Mouse (Mus musculus) hindbrain, embryonic 15.5 days (tissue): ENCODE measurements at regions not wholly inside any gene's neighbourhood (a gene's known extent, or its start where the extent isn't known, plus 50 kb on each side); places are given as distances from the start of the nearest gene placed in this dataset.

Experiments used
- ATAC-seq: fragments of 200-750 bp; cut with Nextera tagmentation; 2 replicates; pipeline ENCODE4 v1.8.0; 2017; ENCODE audit warnings: low read depth, moderate number of reproducible peaks, moderate TSS enrichment; ENCODE audit not compliant: low FRiP score
- H3K27ac ChIP-seq: fragments of 300-500 bp; sonication (generic); replicated peaks from 2 replicates; pipeline ENCODE4 v1.5.1; 2015; ENCODE audit warnings: mild to moderate bottlenecking, inconsistent platforms
- H3K27me3 ChIP-seq: fragments of 300-500 bp; sonication (generic); 2 replicates; pipeline ENCODE4 v1.6.1; 2015; ENCODE audit warnings: control low read depth, inconsistent platforms
- H3K36me3 ChIP-seq: fragments of 300-500 bp; sonication (generic); 2 replicates; pipeline ENCODE4 v1.6.1; 2015; ENCODE audit warnings: control low read depth, inconsistent platforms
- H3K4me1 ChIP-seq: fragments of 300-500 bp; sonication (generic); replicated peaks from 2 replicates; pipeline ENCODE4 v1.6.1; 2015; ENCODE audit warnings: control low read depth, inconsistent platforms
- H3K4me2 ChIP-seq: fragments of 300-500 bp; sonication (generic); 2 replicates; pipeline ENCODE4 v1.6.1; 2015; ENCODE audit warnings: moderate library complexity, mild to moderate bottlenecking, inconsistent platforms
- H3K4me3 ChIP-seq: fragments of 300-500 bp; sonication (generic); 2 replicates; pipeline ENCODE4 v1.5.1; 2015; ENCODE audit warnings: mild to moderate bottlenecking, inconsistent platforms
- H3K9ac ChIP-seq: fragments of 300-500 bp; sonication (generic); 2 replicates; pipeline ENCODE4 v1.6.1; 2015; ENCODE audit warnings: inconsistent platforms
- H3K9me3 ChIP-seq: fragments of 300-500 bp; sonication (generic); 2 replicates; pipeline ENCODE4 v1.6.1; 2016; ENCODE audit warnings: control low read depth, inconsistent platforms
- WGBS: fragments of 180-500 bp; shearing (Covaris S2); methylation state at CpG from one replicate; pipeline ENCODE4 v1.1.7; 2015; 5-methylcytosine and 5-hydroxymethylcytosine counted together

GRCm38 (mm10) chr13:94669106-94669683 lies 119.5 kb upstream of the Tbca start:
- Histone ChIP-seq H3K27me3 (peaks cover 5% of the 10 kb centered on the region; the same call in 1 of the 2 replicates), H3K9me3 (no peaks in the 10 kb centered on the region), H3K9ac (no peak overlapping the region), H3K27ac (no peak overlapping the region), H3K36me3 (no peaks in the 10 kb centered on the region), H3K4me3 (no peak overlapping the region), H3K4me2 (no peak overlapping the region), H3K4me1 (no peaks in the 10 kb centered on the region)
- WGBS, result 69% methylated on average over 9 of the region's 9 CpGs
- no peak for ATAC-seq

GRCm38 (mm10) chr13:94670266-94670665 lies 118.4 kb upstream of the Tbca start:
- WGBS, result 89% methylated on average over 11 of the region's 11 CpGs
- H3K27ac ChIP-seq, result no peak overlapping the region
- H3K9ac ChIP-seq, result no peak overlapping the region
- H3K4me1 ChIP-seq, result no peaks in the 10 kb centered on the region
- no peak for ATAC-seq
- H3K4me2 ChIP-seq, result no peak overlapping the region
- H3K9me3 ChIP-seq, result no peaks in the 10 kb centered on the region
- H3K36me3 ChIP-seq, result no peaks in the 10 kb centered on the region
- H3K27me3 ChIP-seq, result peaks cover 5% of the 10 kb centered on the region; the same call in 1 of the 2 replicates
- no peak overlapping the region for H3K4me3 ChIP-seq

GRCm38 (mm10) chr13:94670961-94671360 lies 117.7 kb upstream of the Tbca start:
- no peak for ATAC-seq
- Histone ChIP-seq H3K4me3 (no peak overlapping the region), H3K36me3 (no peaks in the 10 kb centered on the region), H3K4me2 (no peak overlapping the region), H3K9ac (no peak overlapping the region), H3K4me1 (no peaks in the 10 kb centered on the region), H3K27me3 (peaks cover 5% of the 10 kb centered on the region; the same call in 1 of the 2 replicates), H3K9me3 (no peaks in the 10 kb centered on the region), H3K27ac (no peak overlapping the region)
- WGBS, result 90% methylated on average over 8 of the region's 8 CpGs

GRCm38 (mm10) chr13:94680492-94681168 lies 108.1 kb upstream of the Tbca start:
- Histone ChIP-seq H3K4me3 (no peak overlapping the region), H3K4me2 (no peak overlapping the region), H3K9me3 (no peaks in the 10 kb centered on the region), H3K36me3 (no peaks in the 10 kb centered on the region), H3K9ac (no peak overlapping the region), H3K4me1 (peaks cover 17% of the 10 kb centered on the region), H3K27ac (0 out of 2 replicates have a peak overlapping the region, but pooled peaks have one; percentile 15), H3K27me3 (peaks cover 8% of the 10 kb centered on the region)
- WGBS, result 17% methylated on average over 17 of the region's 17 CpGs
- no peak for ATAC-seq

GRCm38 (mm10) chr13:94681606-94682005 lies 107.1 kb upstream of the Tbca start:
- no peak overlapping the region for H3K27ac ChIP-seq
- no peak for ATAC-seq
- no peaks in the 10 kb centered on the region for H3K9me3 ChIP-seq
- no peak overlapping the region for H3K4me2 ChIP-seq
- peaks cover 21% of the 10 kb centered on the region for H3K4me1 ChIP-seq
- no peaks in the 10 kb centered on the region for H3K36me3 ChIP-seq
- peaks cover 8% of the 10 kb centered on the region for H3K27me3 ChIP-seq
- WGBS, result 87% methylated on average over 13 of the region's 13 CpGs
- H3K4me3 ChIP-seq, result no peak overlapping the region
- H3K9ac ChIP-seq, result no peak overlapping the region

GRCm38 (mm10) chr13:94685191-94685590 lies 103.5 kb upstream of the Tbca start:
- no peak overlapping the region for H3K4me3 ChIP-seq
- H3K36me3 ChIP-seq, result no peaks in the 10 kb centered on the region
- H3K27me3 ChIP-seq, result peaks cover 30% of the 10 kb centered on the region
- 21% methylated on average over 7 of the region's 7 CpGs for WGBS
- no peak overlapping the region for H3K4me2 ChIP-seq
- ATAC-seq, result 0 out of 2 replicates have a peak, but pooled peaks have one; percentile 45
- no peak overlapping the region for H3K9ac ChIP-seq
- no peaks in the 10 kb centered on the region for H3K9me3 ChIP-seq
- H3K4me1 ChIP-seq, result peaks cover 19% of the 10 kb centered on the region
- no peak overlapping the region for H3K27ac ChIP-seq

- H3K4me2 ChIP-seq, result no peak overlapping the region
- peaks cover 45% of the 10 kb centered on the region for H3K27me3 ChIP-seq
- H3K9ac ChIP-seq, result no peak overlapping the region
- H3K4me3 ChIP-seq, result no peak overlapping the region
- H3K27ac ChIP-seq, result no peak overlapping the region
- no peaks in the 10 kb centered on the region for H3K9me3 ChIP-seq
- no peaks in the 10 kb centered on the region for H3K36me3 ChIP-seq
- WGBS, result 69% methylated on average over 5 of the region's 5 CpGs
- ATAC-seq, result no peak
- H3K4me1 ChIP-seq, result peaks cover 8% of the 10 kb centered on the region
Measured at GRCm38 (mm10) chr13:94687295-94687694, 101.4 kb upstream of the Tbca start.

GRCm38 (mm10) chr13:94706641-94707053 lies 82.1 kb upstream of the Tbca start:
- Histone ChIP-seq H3K4me1 (peaks cover 27% of the 10 kb centered on the region), H3K36me3 (no peaks in the 10 kb centered on the region), H3K9me3 (no peaks in the 10 kb centered on the region), H3K4me3 (no peak overlapping the region), H3K9ac (no peak overlapping the region), H3K27ac (0 out of 2 replicates have a peak overlapping the region, but pooled peaks have one; percentile 9), H3K4me2 (no peak overlapping the region), H3K27me3 (peaks cover 68% of the 10 kb centered on the region)
- 2% methylated on average over 7 of the region's 7 CpGs for WGBS
- ATAC-seq, result no peak

- Histone ChIP-seq H3K4me1 (peaks cover 18% of the 10 kb centered on the region), H3K27ac (peak overlapping the region; percentile 11; the same call in 1 of the 2 replicates), H3K27me3 (peaks cover 73% of the 10 kb centered on the region), H3K9me3 (no peaks in the 10 kb centered on the region), H3K36me3 (no peaks in the 10 kb centered on the region), H3K9ac (no peak overlapping the region), H3K4me2 (no peak overlapping the region), H3K4me3 (no peak overlapping the region)
- WGBS, result 2% methylated on average over 28 of the region's 32 CpGs
- no peak for ATAC-seq
Measured at GRCm38 (mm10) chr13:94707371-94708280, 81.1 kb upstream of the Tbca start.

GRCm38 (mm10) chr13:94708786-94709185 lies 79.9 kb upstream of the Tbca start:
- no peak overlapping the region for H3K4me3 ChIP-seq
- WGBS, result 31% methylated on average over 5 of the region's 5 CpGs
- H3K4me2 ChIP-seq, result no peak overlapping the region
- no peak for ATAC-seq
- no peaks in the 10 kb centered on the region for H3K9me3 ChIP-seq
- no peak overlapping the region for H3K9ac ChIP-seq
- no peak overlapping the region for H3K27ac ChIP-seq
- peaks cover 12% of the 10 kb centered on the region for H3K4me1 ChIP-seq
- H3K36me3 ChIP-seq, result no peaks in the 10 kb centered on the region
- H3K27me3 ChIP-seq, result peaks cover 74% of the 10 kb centered on the region

- Histone ChIP-seq H3K27ac (0 out of 2 replicates have a peak overlapping the region, but pooled peaks have one; percentile 3), H3K9ac (no peak overlapping the region)
- WGBS, result under 1% methylated on average over 50 of the region's 50 CpGs
Measured at GRCm38 (mm10) chr13:94709691-94710573, 78.8 kb upstream of the Tbca start.

More at GRCm38 (mm10) chr13:94709691-94710573, 78.8 kb upstream of the Tbca start:
- Histone ChIP-seq H3K4me1 (peaks cover 12% of the 10 kb centered on the region), H3K4me3 (peak overlapping the region; percentile 15), H3K4me2 (peak overlapping the region; percentile 45), H3K36me3 (no peaks in the 10 kb centered on the region), H3K27me3 (peaks cover 79% of the 10 kb centered on the region), H3K9me3 (no peaks in the 10 kb centered on the region)
- peak; percentile 65 for ATAC-seq
